Mouse (Mus musculus) c-Kit-positive CD71-positive TER-119-positive erythroid progenitor cells, embryonic 14.5 days (primary cell): Measurements from ENCODE around the gene Rag2.

ENCODE experiments used
- DNase-seq: peaks from one replicate; pipeline ENCODE4 v3.0.0-alpha.2; 2013; ENCODE audit warnings: low spot score

The Rag2 gene

GRCm38 (mm10) chr2:101624526-101624925 lies at the start of gene Rag2:
Rag2 (plus strand) TSS chr2:101624718.
- no peak for DNase-seq

GRCm38 (mm10) chr2:101577243-101577642 lies 47.3 kb upstream of the Rag2 start:
- no peak for DNase-seq

- no peak for DNase-seq
Measured at GRCm38 (mm10) chr2:101580027-101580426, 44.5 kb upstream of the Rag2 start.

GRCm38 (mm10) chr2:101580428-101580827 lies 44.1 kb upstream of the Rag2 start:
- DNase-seq, result no peak

- no peak for DNase-seq
Measured at GRCm38 (mm10) chr2:101580977-101581376, 43.5 kb upstream of the Rag2 start.

- DNase-seq, result no peak
Measured at GRCm38 (mm10) chr2:101581418-101581817, 43.1 kb upstream of the Rag2 start.

- no peak for DNase-seq
Measured at GRCm38 (mm10) chr2:101591356-101591755, 33.2 kb upstream of the Rag2 start.

- DNase-seq, result no peak
Measured at GRCm38 (mm10) chr2:101592023-101592841, 32.3 kb upstream of the Rag2 start.

GRCm38 (mm10) chr2:101592886-101593285 lies 31.6 kb upstream of the Rag2 start:
- no peak for DNase-seq

GRCm38 (mm10) chr2:101594681-101595080 lies 29.8 kb upstream of the Rag2 start:
- no peak for DNase-seq

- no peak for DNase-seq
Measured at GRCm38 (mm10) chr2:101597186-101597585, 27.3 kb upstream of the Rag2 start.

GRCm38 (mm10) chr2:101598190-101599181 lies 26.0 kb upstream of the Rag2 start:
- no peak for DNase-seq

- no peak for DNase-seq
Measured at GRCm38 (mm10) chr2:101600703-101601102, 23.8 kb upstream of the Rag2 start.

GRCm38 (mm10) chr2:101603099-101603498 lies 21.4 kb upstream of the Rag2 start:
- no peak for DNase-seq

GRCm38 (mm10) chr2:101608232-101608894 lies 16.2 kb upstream of the Rag2 start:
- DNase-seq, result no peak

- no peak for DNase-seq
Measured at GRCm38 (mm10) chr2:101610861-101611260, 13.7 kb upstream of the Rag2 start.

GRCm38 (mm10) chr2:101615464-101616305 lies 8.8 kb upstream of the Rag2 start:
- DNase-seq, result no peak

- no peak for DNase-seq
Measured at GRCm38 (mm10) chr2:101618373-101618772, 6.1 kb upstream of the Rag2 start.

- no peak for DNase-seq
Measured at GRCm38 (mm10) chr2:101620899-101621298, 3.6 kb upstream of the Rag2 start.

GRCm38 (mm10) chr2:101621611-101622010 lies 2.9 kb upstream of the Rag2 start:
- no peak for DNase-seq

- DNase-seq, result no peak
Measured at GRCm38 (mm10) chr2:101623042-101623441, 1.5 kb upstream of the Rag2 start.
